Mouse (Mus musculus): Measurements from ENCODE around the gene Amz1. TPM values are rescaled to one million over a fixed set of nuclear protein-coding genes. Genes with fewer than 3 reads are reported as not detected.

Amz1 gene
- polyA plus RNA-seq (2015; fragmentation: Nextera tagmentation; extraction: Ambion mirVana): 2.7 and 3.3 TPM in 2 replicates

DNA sequence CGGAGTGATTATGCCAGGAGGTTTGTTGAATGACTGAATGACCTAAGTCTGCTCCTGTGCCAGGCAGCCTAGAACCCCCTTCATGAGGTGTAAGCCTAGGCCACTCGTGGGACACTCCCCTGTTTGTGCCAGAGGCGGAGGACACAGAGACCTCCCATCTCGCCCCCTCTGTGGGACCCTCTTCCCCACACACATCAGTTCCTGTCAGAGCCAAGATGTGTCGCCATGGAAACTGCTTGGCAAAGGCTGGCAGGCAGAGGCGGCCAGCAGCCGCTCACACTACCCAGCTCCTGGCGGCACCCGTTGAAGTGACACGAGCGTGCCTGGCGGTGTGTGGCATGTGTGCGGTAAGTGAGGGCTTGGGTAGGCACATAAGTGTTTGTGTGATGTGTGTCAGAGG is at the start of gene Amz1:
Amz1 (plus strand) TSS at position 306 of the 400 bp plus-strand sequence.
- no peaks in the 10 kb centered on the region for H3K27me3 ChIP-seq
- H3K9ac ChIP-seq: no peak within 1 kb of the TSS; the same call in 1 of the 2 replicates
- no peaks in the 10 kb centered on the region for H3K9me3 ChIP-seq (replicated peaks)
- peak within 1 kb of the TSS; percentile 23 for H3K4me2 ChIP-seq
- peak; percentile 82 for ATAC-seq
- 32% methylated on average over 13 of the region's 13 CpGs for WGBS
- no peak within 1 kb of the TSS for H3K4me3 ChIP-seq
- H3K4me1 ChIP-seq: peaks cover 47% of the 10 kb centered on the region
- H3K27ac ChIP-seq: peak within 1 kb of the TSS; percentile 81; the same call in 1 of the 2 replicates
- H3K36me3 ChIP-seq (ENCODE audit: poor library complexity, severe bottlenecking): peaks cover 14% of the 10 kb centered on the region

DNA sequence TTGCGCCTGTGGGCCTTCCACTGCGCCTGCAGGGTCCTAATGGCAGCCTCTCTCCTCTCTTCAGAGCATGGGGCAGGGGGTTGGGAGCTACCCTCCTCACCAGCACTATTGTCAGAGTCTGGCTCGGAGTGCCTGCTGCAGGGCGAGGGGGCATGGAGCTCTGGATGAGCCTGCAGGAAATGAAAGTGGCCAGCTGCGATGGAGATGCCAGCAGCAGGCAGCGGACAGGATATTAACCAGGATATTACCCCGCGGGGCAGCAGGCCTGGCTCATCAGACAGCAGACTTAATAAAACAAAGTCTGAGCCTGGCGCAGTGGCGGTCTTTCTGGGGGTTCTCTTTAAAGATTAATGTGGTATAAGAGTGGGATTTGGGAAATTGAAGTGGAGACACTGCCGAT is 48.8 kb upstream of the Amz1 start:
- 82% methylated on average over 11 of the region's 11 CpGs for WGBS
- ATAC-seq: no peak
- Histone ChIP-seq H3K4me3 (no peak overlapping the region), H3K27ac (0 out of 2 replicates have a peak overlapping the region, but pooled peaks have one; percentile 8), H3K9ac (no peak overlapping the region), H3K4me2 (no peak overlapping the region), H3K9me3 (replicated peaks) (no peaks in the 10 kb centered on the region), H3K4me1 (no peaks in the 10 kb centered on the region; the same call in 1 of the 2 replicates), H3K27me3 (no peaks in the 10 kb centered on the region), H3K36me3 (ENCODE audit: poor library complexity, severe bottlenecking) (peaks cover 80% of the 10 kb centered on the region)

DNA sequence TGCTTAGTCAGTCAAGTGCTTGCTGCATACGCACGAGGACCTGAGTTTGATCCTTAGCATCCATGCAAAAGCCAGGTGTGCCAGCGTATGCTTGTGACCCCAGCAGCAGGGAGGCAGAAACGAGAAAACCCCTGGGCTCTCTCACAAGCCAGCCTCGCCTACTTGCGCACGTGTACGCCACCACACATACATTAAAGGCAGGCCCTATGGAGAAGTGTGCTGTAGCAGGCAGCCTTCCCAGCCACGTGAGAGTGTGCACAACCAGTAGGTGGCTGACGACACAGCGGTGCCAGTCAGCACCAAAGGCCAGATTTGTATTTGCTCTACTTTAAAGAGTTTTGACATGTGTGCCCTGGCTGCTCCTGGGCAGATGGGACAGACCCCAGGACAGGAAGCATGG is 48.3 kb upstream of the Amz1 start:
- Histone ChIP-seq H3K27ac (no peak overlapping the region), H3K36me3 (ENCODE audit: poor library complexity, severe bottlenecking) (peaks cover 82% of the 10 kb centered on the region), H3K9ac (no peak overlapping the region), H3K4me1 (no peaks in the 10 kb centered on the region; the same call in 1 of the 2 replicates), H3K27me3 (no peaks in the 10 kb centered on the region), H3K4me2 (no peak overlapping the region), H3K9me3 (replicated peaks) (no peaks in the 10 kb centered on the region), H3K4me3 (no peak overlapping the region)
- 86% methylated on average over 11 of the region's 11 CpGs for WGBS
- ATAC-seq: no peak

DNA sequence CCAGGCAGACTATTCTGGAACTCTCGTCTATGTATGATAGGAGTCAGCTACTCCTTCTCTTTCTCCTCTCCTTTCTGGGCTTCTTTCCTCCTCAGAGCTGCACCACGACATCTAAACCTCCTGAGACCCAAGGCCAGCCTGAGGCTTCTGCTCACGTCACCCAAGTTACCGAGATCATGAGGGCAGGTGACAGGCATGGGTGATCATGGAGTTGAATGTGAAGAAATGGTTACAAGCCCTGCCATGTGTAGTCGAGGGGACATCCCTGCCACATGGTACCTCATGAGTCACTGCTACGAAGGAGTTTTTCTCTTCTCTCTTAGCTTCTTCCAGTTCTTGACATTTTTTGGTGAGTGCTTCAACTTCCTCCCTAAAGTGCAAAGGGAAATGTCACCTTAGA is 46.8 kb upstream of the Amz1 start:
- no peak overlapping the region for H3K9ac ChIP-seq
- no peak for ATAC-seq
- no peaks in the 10 kb centered on the region; the same call in 1 of the 2 replicates for H3K4me1 ChIP-seq
- no peaks in the 10 kb centered on the region for H3K27me3 ChIP-seq
- 93% methylated on average over 6 of the region's 6 CpGs for WGBS
- peaks cover 77% of the 10 kb centered on the region for H3K36me3 ChIP-seq (ENCODE audit: poor library complexity, severe bottlenecking)
- H3K4me2 ChIP-seq: no peak overlapping the region
- no peaks in the 10 kb centered on the region for H3K9me3 ChIP-seq (replicated peaks)
- no peak overlapping the region for H3K4me3 ChIP-seq
- no peak overlapping the region for H3K27ac ChIP-seq

DNA sequence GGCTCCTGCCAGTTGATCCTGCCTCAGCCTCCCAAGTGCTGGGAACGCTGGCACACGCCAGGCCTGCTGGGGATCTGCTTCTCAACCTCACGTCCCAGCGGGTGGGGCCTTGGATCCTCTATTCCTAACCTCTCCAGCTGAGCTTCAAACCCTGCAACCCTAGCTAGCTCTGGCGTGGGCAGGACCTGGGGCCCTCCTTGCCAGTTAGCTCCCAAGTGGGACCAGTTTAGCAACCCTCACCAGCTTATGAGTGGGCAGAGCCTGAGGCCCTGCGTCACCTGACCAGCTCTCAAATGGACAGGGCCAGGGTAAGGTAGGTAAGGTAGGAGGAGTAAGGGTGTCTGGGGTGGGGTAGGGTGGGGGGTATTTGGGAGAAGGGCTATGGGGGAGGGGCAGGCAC is 43.9 kb upstream of the Amz1 start:
- Histone ChIP-seq H3K4me3 (no peak overlapping the region), H3K4me2 (no peak overlapping the region), H3K27ac (no peak overlapping the region), H3K27me3 (no peaks in the 10 kb centered on the region), H3K9ac (no peak overlapping the region), H3K4me1 (no peaks in the 10 kb centered on the region; the same call in 1 of the 2 replicates), H3K9me3 (replicated peaks) (no peaks in the 10 kb centered on the region), H3K36me3 (ENCODE audit: poor library complexity, severe bottlenecking) (peaks cover 67% of the 10 kb centered on the region)
- WGBS: 88% methylated on average over 6 of the region's 6 CpGs
- ATAC-seq: no peak

DNA sequence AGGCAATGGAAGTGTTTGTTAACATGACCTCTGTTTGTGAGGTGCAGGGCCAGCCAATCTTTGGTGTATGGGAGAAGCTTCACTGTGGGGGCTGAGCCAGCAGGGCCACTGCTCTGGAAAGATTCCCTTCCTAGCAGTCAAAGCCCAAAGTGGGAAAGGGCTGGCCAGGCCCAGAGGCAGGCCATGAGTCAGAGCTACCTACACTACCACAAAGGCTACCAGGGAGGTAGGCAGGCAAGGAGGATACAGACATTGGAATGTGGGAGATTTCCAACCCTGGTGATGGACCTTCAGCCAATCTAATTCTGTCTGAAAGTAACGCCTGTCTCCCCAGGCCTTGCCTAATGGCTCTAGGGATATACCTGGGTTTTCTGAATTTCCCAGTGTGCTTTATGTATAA is 43.0 kb upstream of the Amz1 start:
- Histone ChIP-seq H3K9me3 (replicated peaks) (no peaks in the 10 kb centered on the region), H3K9ac (no peak overlapping the region), H3K4me3 (no peak overlapping the region), H3K4me2 (no peak overlapping the region), H3K4me1 (no peaks in the 10 kb centered on the region), H3K36me3 (ENCODE audit: poor library complexity, severe bottlenecking) (peaks cover 66% of the 10 kb centered on the region), H3K27ac (no peak overlapping the region), H3K27me3 (no peaks in the 10 kb centered on the region)
- 88% methylated on average over 1 of the region's 1 CpGs for WGBS
- ATAC-seq: no peak

DNA sequence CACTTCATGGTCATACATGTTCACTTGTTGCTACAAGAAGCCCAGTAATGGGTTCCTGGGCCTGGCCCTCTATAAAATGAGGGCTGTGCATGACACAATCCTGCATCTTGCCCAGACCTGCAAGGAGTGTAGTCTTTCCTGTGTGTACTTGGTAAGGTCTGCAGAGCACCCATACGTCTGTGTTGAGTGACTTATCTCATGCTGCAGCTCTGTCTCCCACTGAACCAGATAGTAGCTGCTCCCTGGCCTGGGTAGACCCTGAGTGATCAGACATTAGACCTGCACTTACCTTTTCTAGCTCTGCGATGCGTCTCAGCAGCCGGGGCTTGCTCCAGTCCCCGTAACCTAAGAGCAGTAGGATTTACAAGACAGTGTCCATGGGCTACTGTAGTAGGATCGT is 41.8 kb upstream of the Amz1 start:
- 98% methylated on average over 6 of the region's 6 CpGs for WGBS
- no peak for ATAC-seq
- no peak overlapping the region for H3K4me2 ChIP-seq
- H3K27me3 ChIP-seq: no peaks in the 10 kb centered on the region
- no peaks in the 10 kb centered on the region for H3K9me3 ChIP-seq (replicated peaks)
- peaks cover 68% of the 10 kb centered on the region for H3K36me3 ChIP-seq (ENCODE audit: poor library complexity, severe bottlenecking)
- no peak overlapping the region for H3K4me3 ChIP-seq
- H3K27ac ChIP-seq: no peak overlapping the region
- no peaks in the 10 kb centered on the region for H3K4me1 ChIP-seq
- no peak overlapping the region for H3K9ac ChIP-seq

DNA sequence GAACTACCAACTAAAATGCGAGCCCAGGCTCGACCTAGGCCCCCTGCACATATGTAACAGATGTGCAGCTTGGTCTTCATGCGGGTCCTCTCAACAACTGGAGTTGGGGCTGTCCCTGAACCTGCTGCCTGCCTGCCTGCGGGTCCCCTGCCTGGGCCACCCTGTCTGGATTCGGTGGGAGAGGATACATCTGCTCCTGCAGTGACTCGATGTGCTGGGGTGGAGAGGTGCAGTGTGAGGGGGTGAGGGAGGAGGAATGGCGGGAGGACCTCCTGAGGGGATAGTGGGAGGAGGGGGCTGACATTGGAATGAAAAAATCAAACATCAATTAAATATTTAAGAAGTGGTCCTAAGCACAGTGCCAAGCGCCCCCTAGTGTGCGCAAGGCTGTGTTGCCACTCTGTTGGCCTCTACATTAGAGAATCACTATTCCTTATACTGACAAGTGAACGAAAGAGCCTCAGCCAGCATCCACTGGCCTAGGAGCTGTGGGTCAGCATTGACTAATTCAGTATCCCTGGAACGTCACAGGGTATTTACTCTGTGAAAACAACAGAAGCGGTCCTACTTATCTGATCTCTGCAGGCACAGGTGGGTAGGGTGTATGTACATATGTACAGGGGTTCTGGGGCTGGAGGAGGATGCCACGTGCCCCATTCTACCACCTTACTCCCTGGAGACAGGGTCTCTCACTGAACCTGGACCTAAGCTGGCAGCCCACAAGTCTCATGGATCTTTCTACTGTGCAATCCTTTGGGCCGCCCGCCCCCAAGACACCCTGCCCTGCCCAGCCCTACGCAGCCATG is 39.4 kb upstream of the Amz1 start:
- ATAC-seq: peak; percentile 51; the same call in 1 of the 2 replicates
- no peaks in the 10 kb centered on the region for H3K9me3 ChIP-seq (replicated peaks)
- no peak overlapping the region for H3K9ac ChIP-seq
- no peaks in the 10 kb centered on the region for H3K4me1 ChIP-seq
- H3K4me3 ChIP-seq: no peak overlapping the region
- H3K4me2 ChIP-seq: no peak overlapping the region
- WGBS: 62% methylated on average over 16 of the region's 16 CpGs
- no peaks in the 10 kb centered on the region for H3K27me3 ChIP-seq
- H3K36me3 ChIP-seq (ENCODE audit: poor library complexity, severe bottlenecking): peaks cover 68% of the 10 kb centered on the region
- no peak overlapping the region for H3K27ac ChIP-seq

DNA sequence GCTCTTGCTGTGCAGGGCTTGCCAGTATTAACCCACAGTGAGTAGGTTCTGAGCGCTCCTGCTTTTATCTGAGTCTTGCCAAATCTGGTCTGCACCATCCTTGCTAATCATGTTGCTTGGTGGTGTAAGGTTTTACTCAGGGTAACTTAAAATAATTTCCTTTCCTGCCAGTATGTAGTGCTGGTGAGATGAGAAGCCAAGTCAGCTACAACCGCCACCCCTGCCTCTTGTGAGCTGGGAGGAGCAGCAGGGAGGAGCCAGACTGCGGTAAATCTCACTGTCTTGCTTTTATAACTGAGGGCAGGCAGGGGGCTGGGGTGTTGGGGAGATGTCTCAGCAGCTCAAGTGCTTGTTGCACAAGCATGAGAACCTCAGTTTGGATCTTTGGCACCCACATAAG is 35.5 kb upstream of the Amz1 start:
- Histone ChIP-seq H3K4me3 (no peak overlapping the region), H3K4me1 (no peaks in the 10 kb centered on the region), H3K4me2 (no peak overlapping the region), H3K9me3 (replicated peaks) (no peaks in the 10 kb centered on the region), H3K9ac (no peak overlapping the region), H3K36me3 (ENCODE audit: poor library complexity, severe bottlenecking) (peaks cover 76% of the 10 kb centered on the region), H3K27me3 (no peaks in the 10 kb centered on the region), H3K27ac (no peak overlapping the region; the same call in 1 of the 2 replicates)
- WGBS: 79% methylated on average over 3 of the region's 3 CpGs
- ATAC-seq: no peak

DNA sequence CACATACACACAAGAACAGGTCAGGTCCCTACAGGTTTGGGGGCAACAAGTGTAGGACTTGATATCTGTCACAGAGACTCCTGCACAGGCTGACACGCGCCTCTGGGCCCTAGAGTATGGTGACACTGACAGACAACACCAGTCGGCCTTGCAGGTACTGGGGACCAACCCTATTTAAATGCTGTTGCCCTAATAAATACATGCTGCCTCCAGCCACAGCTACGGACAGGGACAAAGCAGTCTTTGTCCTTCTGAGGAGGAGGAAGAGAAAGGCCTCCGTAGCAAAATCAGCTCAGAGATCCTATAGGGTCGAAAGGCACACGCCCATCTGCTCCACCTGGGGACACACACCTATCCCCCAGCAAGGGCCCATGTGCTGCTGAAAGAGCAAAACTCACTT is 27.9 kb upstream of the Amz1 start:
- H3K9ac ChIP-seq: no peak overlapping the region
- no peak for ATAC-seq
- peaks cover 18% of the 10 kb centered on the region for H3K4me1 ChIP-seq
- H3K4me3 ChIP-seq: no peak overlapping the region
- H3K27me3 ChIP-seq: no peaks in the 10 kb centered on the region
- WGBS: 82% methylated on average over 7 of the region's 7 CpGs
- no peak overlapping the region for H3K27ac ChIP-seq
- H3K36me3 ChIP-seq (ENCODE audit: poor library complexity, severe bottlenecking): peaks cover 69% of the 10 kb centered on the region
- no peaks in the 10 kb centered on the region for H3K9me3 ChIP-seq (replicated peaks)
- no peak overlapping the region for H3K4me2 ChIP-seq

DNA sequence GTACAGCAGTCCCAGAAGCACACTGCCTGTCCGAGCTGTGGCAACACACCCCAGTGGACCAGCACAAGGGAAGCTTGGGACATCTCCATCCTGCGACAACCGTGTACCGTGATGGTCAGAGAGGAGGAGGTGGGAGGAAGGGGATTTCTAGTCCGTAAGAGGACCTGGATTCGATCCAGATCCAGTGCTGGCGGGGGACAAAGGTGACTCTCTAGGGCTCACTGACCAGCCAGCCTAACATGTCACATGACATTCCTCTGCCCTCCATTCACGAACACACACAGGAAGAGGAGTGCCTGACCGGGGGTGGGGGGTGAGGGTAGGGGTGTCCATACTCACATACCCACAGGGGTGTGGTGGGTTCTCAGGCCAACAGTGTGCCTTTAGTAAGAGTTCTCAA is 24.2 kb upstream of the Amz1 start:
- Histone ChIP-seq H3K4me3 (no peak overlapping the region), H3K4me2 (no peak overlapping the region), H3K27ac (no peak overlapping the region), H3K9me3 (replicated peaks) (no peaks in the 10 kb centered on the region), H3K36me3 (ENCODE audit: poor library complexity, severe bottlenecking) (peaks cover 37% of the 10 kb centered on the region), H3K9ac (no peak overlapping the region), H3K4me1 (peaks cover 43% of the 10 kb centered on the region), H3K27me3 (no peaks in the 10 kb centered on the region)
- ATAC-seq: no peak
- 84% methylated on average over 9 of the region's 9 CpGs for WGBS

DNA sequence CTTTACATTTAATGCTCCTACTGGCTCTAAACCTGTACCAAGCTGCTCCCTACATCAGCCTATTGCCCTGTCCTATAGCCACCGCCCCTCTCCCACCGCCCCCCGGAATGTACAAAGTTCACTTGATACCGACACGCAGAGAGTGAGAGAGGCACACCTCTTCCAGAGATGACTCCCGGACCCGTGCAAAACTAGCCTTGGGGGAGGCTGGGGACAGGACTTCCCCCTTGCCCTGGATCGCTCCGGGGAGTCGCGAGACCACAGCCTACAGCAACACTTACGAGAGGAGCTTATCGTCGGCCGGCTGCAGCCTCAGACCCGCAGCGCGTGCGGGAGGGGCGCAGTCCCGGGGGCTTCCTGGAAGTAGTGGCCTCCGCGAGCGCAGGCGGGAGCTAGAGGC is 22.3 kb upstream of the Amz1 start:
- Histone ChIP-seq H3K9ac (peak overlapping the region; percentile 83), H3K4me1 (peaks cover 56% of the 10 kb centered on the region), H3K27me3 (no peaks in the 10 kb centered on the region), H3K4me2 (peak overlapping the region; percentile 90), H3K36me3 (ENCODE audit: poor library complexity, severe bottlenecking) (peaks cover 23% of the 10 kb centered on the region), H3K4me3 (peak overlapping the region; percentile 66), H3K9me3 (replicated peaks) (no peaks in the 10 kb centered on the region), H3K27ac (peak overlapping the region; percentile 81)
- no peak for ATAC-seq
- 0% methylated on average over 25 of the region's 25 CpGs for WGBS

All from forebrain, embryonic 13.5 days (tissue).